Mouse (Mus musculus): ENCODE results near the gene Itgb1bp1.

Gene Itgb1bp1

DNA sequence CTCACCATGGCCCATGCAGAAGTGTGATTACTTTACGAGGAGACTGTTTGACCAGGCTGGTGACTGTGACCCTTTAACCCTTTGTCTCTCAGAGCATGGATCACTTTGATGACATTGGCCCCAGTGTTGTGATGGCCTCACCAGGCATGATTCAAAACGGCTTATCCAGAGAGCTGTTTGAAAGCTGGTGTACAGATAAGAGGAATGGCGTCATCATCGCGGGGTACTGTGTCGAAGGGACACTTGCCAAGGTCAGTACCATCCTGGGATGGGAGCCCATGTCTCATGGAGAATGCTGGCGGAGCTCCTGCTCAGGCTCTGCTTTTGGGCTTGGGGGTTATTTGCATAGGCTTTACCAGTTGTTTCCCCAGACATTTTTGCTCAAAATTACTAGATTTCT lies 15.2 kb upstream of the Itgb1bp1 start:
- DNase-seq, result no peak

DNA sequence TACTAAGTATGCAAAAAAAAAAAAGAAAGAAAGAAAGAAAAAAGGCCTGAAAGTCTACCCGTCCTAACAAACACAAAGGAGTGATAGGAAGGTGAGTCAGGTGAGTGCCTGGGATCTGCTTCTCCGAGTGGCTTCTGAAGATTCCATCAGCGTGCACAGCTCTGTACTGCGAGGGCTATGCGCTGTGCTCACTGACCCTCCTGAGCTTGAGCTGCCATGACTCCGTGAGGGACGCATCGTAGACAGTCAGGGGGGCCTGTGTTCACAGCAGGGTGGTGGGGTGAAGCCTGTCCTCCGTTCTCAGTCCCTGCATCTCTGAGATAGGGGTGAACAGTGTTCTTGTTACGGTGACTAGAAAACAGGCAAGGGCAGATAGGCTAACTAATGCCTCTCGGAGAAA lies 12.8 kb upstream of the Itgb1bp1 start:
- no peak for DNase-seq

DNA sequence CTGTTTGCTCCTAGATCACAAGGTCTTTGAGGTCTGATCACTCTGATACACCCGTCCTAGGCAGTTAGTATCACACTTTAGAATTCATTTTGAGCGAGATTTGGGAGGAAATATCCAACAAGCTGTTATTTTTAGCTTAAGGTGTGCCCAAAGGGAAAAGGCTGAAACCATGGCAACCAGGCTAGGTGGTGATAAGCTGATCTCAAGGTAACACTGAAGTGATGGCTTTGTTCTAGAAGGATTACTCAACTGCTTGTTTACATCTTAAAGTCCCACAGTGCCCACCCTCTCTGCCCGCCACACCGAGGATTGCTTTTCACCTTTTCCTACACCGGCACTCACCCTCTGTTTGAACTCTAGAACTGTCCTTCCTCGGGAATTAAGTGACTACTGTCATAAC lies 3.6 kb upstream of the Itgb1bp1 start:
- DNase-seq, result no peak

DNA sequence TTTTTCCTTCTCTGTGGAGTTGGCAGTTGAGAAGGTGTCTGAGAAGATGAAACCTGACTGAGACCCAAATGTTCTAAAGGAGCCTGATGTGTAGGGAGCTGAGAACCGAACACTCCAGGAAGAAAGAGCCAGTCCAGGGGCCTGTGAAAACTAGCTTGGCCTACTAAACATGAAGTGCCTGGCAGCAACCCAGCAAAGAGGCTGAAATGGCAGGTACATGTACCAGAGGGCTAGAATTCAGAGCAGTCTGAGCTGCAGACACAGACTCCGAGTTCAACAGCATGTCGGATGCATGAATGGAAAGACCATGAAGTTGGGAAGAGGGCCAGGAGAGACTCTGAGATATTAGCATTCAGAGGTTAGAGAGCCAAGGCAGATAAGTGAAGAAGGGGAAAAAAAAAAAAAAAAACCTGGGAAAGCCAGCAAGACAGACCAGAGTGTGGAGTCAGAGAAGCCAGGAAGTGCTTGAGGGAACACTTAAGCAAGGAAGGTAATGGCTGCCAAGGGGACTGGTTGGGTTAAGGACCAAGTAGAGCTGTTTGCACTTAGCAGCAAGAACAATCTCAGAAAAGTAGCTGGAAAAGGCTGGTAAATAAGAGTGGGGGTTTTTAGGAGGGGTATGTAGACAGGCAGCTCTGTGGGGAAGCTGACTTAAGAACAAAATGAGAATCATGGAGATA lies 2.8 kb upstream of the Itgb1bp1 start:
- DNase-seq, result no peak

DNA sequence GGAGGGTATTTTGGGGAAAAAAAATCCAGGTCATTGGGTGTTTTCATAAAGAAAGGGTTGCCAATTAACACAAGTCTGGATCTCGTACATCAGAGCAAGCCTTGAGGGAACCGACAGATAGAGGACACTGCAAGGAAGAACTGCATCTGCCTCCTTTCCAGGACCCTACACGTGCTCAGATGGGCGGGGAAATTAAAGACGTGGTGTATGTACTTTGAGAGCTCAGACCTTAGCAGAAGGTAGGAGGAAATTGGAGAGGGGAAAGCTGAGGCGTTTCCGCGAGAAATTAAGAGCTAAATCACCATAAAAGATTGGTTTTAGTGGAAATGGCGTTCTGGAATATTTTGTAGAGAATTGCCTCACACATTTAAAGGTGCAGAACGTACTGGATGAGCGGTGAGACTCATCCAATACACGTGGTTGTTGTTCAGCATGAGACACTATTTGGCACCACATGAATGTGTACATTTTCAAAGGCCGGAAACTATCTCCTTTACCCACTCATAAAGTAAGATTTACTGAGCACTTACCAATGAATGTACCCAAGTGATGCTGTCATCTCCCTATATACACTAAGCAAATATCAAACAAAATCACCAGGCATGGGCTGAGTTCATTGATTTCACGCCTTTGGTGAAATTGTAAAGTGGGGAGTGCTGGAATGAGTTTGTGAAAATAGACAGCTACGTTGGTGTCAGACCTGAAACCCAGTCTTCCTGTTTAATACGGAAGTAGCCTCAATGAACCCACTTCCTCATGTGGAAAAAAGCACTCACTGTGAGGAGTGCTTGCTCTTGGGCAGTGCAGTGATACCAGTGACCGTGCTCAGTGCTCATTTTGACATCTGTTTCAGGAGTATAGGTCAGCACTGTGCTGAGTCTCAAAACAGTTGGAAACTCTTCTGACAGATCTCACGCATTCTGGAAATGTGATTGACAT lies 897 bp upstream of the Itgb1bp1 start:
- peak in 1 of 2 experiments; percentile 39 for DNase-seq

DNA sequence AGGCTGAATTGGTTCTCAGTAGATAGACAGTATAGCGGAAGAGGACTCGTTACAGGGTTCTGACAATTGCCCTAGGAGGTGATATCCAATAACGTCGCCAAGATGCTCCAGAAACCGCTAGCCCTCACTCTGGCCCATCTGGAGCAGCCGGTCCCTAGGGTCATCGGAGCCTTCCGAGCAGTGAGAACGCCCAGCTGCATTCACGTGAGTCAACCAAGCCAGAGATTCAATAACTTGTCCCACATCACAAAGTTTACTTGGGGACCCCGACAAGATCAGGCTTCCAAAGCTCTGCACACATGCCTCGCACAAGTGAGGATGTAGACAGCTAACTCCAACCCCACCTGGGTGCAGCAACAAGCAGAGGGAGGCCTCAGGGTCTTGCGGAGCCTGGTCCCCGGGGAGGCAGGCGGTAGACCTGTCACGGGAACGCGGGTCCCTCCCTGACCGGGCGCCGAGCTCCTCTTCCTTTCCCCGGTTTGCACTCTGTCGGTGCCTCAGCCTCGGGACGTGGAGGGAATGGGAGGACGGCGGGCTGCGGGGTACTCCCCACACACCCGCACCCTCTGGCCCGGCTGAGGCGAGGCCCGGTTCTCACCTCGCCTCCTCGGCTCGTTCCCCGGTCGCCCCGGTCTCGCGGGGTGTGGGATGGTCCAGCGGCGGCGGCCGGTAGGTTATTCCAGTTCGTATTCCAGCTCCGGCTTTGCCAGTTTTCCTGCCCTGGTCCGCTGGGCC lies 409 bp downstream of the Itgb1bp1 start:
- DNase-seq, result no peak

DNA sequence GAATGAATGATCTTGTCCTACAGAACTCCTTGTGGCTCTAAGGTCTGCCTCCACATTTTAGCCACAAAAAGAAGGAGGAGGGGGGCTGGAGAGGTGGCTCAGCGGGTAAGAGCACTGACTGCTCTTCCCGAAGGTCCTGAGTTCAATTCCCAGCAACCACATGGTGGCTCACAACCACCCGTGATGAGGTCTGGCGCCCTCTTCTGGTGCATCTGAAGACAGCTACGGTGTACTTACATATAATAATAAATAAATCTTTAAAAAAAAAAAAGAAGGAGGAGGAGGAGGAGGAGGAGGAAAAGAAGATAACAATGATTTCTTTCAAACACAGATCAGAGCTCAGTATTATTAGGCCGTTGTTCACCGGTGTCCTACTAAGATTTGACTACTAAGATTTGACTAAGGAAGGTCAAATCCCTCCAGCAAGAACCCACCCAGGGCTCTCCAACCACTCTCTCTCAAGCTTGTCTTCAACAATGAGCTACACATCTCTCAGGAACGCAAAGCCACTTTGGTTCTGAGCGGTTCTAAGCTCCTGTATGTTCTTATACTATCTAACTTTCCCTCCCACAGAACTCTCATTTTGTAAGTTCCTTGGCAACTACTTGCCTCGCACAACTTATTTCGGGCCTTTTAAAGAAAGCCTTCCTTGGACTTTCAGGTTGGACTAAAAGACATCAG lies 1.2 kb downstream of the Itgb1bp1 start, which contains the start of gene Cpsf3:
Cpsf3 (plus strand) TSS at position 631 of the 681 bp plus-strand sequence.
- no peak for DNase-seq

DNA sequence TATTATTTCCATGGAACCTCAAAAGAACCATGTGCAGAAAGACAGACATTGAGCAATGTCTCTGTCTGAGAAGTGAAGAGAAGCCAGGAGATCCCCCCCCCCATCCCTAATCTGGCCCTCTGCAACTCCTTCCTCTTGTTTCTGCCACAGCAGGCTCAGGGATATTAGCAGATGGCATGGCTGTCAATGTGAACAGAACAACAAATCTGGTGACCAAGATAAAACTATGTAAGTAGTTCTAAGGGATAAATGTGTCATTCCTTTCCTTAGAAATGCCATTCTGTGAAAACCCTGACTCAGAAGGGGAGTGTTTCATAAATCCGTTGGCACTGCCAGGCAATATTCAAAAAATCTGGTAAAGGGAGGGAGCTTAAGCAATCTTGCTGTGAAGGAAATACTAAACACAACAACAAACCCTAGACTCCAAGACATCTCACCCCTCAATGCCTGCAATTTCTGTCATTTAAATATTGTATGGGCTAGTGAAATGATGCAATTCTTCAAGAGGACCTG lies 8.7 kb downstream of the Itgb1bp1 start:
- no peak for DNase-seq

DNA sequence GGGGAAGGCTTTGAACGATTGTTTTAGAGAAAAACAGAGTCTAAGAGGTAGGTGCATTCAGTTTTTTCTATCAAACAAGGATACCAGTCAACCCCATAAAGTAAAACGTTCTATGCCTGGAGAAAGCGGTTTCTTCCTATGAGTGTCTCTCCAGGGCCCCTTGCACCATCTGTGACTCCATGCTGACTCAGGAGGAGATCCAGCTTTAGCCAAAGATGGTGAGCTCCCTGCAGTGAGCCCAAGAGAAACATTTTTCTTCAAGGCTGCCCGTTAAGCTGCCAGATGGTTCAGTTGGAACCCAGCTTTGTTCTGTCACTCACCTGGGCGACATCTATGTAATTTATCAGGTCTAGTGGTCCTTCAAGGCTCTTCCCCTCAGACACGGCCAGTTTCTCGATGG lies 11.6 kb downstream of the Itgb1bp1 start:
- no peak for DNase-seq

DNA sequence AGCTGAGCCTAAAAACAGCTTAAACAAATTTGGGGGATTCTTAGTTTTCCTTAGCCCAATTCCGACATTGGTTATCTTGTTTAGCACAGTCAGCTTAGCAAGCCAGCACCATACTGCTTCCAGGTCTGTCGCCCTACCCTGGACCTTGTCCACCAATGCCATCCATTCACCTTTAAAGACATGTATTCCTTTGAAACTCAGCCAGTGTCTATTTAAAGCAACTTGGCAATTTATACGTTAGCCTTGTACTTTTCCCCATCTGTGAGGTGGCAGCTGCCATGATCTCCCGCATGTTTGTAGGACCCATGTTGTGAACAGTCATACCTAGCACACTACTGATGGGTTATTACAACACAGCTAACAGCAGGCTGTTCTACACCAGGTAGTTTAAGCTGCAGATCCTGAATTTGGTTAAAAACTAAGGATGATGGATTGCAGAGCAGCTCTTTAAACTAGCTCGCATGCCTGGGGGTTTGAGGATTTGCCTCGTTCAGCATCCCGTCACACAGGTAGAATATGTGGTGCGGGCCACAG lies 17.9 kb downstream of the Itgb1bp1 start:
- DNase-seq, result no peak

DNA sequence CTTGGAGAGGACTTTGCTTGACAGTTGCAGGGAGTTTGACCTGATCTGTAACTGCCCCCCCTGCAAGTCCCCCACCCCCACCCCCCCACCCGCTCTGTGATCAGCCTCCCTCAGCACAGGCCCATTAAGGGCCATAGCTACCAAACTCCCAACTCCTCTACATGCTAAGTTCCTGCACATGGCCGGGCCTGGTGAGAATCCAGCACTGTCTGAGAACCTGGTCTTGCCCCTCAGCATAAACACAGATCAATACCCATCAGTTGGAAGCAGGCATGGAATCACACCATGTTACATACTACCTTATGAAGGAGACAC lies 19.3 kb downstream of the Itgb1bp1 start:
- DNase-seq, result no peak

DNA sequence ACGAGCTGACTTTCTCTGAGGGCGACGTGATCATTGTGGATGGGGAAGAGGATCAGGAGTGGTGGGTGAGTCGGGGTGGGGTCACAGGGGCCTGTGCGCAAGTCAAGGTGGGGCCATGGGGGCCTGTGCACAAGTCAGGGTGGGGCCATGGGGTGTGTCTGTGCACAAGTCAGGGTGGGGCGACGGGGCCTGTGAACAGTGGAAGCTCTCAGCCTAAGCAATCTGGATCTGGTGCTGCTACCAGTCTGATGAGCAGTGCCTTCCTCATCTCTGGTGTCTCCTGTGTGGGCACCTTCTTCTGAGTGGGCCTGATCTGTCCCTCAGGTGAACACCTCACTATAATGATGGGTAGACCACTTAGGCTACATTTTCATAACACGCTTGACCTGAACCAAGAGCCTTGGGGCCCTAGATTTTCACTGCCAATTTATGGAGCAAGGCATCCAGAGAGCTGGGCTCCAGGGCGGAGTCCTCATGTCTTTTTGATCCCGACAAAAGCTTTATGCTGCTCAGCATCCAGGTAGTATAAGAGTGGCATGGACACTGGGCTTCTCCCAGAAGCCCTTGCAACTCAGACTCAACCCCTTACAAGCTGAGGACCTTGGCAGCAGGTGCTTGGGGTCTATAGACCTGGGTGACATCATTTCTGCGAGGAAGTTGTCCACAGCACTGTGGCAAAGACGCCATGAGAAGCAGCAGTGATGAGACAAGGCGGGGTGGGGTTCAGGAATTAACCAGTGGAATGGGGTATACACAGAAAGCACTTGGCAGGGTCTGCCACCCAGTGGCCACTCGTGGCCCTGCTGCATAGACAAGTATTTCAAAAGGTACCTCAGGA lies 19.9 kb downstream of the Itgb1bp1 start:
- peak; percentile 76 to 84 for DNase-seq

DNA sequence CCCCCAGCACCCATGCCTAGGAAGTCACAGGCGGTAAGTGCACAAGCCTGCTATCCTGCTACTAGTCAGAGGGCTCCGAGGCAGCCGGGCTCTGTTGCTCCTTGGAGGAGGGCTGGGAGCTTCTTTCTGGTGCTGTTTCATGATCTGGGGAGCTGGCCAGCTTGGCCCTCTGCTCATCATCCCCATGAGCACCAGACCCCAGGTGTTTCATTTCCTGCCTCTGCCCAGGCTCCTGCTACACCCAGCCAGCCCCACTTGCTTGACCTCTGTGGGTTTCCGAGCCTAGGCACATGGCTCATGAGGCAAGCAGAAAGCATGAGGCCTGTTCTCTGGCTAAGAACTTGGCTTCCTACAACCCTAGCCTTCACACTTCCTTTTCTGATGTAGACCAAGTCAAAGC lies 20.6 kb downstream of the Itgb1bp1 start:
- no peak for DNase-seq

DNA sequence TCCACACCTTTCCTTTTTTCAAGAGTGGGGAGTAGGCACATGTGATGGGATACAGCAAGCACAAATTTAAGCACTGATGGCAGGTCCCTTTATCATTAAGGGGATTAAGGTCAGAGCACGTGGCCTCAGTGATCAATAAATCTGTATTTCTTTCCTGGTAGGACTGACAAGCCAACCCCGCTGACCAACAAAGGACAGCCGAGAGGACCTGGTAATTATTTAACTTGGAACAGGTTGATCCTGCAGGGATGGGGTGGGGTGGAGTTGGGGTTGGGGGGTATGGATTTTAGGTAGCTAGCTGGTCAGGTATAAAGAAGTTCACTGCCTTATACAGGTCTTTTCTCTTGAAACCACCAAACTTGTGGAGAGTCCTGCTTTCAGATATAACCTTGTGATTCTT lies 21.1 kb downstream of the Itgb1bp1 start:
- no peak for DNase-seq

DNA sequence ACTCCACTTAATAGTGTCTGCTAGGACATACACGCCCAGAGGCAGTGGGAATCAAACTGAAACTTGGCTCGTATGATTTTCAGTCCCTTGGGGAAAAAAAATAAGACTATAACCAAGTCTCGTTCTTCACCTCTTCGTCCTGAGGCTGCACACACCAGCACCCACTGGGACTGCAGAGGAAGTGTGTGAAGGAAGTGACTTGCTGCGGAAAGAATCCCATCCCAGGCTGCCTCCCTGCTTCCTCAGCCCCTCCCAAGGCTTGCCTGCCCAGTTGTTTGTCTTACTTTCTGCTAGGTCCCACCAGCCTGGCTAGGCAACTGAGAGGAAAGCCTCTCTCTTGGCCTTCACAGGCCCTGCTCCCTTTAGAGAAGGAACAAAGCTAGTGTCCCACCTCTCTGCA lies 21.8 kb downstream of the Itgb1bp1 start:
- peak; percentile 19 to 44 for DNase-seq

DNA sequence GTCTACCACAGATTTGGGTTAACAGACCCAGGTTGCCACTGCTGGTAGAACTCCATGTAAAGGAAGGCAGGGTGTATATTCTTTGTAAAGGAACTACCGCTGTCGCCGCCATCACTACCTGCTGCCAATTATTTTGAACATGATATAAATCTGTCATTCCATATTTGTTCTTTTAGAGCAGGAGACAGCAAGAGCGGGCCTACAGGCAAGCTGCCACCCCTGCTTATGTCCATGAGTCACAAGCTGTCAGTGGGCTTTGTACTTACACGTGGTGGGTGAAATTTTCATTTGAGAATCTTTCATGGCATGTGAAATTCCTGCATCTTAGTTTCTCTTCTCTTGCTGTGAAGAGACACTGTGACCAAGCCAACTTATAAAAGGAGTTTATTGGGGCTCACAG lies 22.8 kb downstream of the Itgb1bp1 start:
- no peak for DNase-seq

DNA sequence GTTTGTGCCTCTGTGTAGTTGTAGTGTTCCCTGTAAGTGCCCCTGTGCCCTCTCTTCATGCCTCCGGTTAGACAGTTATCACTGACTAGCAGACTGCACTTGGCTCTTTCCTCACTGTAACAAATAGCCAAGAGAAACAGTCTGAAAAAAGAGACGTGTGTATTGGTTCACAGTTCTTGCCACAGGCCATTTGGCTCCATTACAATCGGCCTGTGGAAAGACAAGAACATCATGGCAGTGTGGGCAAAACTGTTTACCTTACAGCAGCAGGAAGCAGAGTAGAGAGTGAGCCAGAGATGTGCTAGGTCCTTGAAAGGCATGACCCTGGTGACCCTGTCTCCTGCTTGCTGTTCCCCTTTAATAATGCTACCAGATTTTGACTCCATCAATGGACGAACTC lies 24.6 kb downstream of the Itgb1bp1 start:
- no peak for DNase-seq

DNA sequence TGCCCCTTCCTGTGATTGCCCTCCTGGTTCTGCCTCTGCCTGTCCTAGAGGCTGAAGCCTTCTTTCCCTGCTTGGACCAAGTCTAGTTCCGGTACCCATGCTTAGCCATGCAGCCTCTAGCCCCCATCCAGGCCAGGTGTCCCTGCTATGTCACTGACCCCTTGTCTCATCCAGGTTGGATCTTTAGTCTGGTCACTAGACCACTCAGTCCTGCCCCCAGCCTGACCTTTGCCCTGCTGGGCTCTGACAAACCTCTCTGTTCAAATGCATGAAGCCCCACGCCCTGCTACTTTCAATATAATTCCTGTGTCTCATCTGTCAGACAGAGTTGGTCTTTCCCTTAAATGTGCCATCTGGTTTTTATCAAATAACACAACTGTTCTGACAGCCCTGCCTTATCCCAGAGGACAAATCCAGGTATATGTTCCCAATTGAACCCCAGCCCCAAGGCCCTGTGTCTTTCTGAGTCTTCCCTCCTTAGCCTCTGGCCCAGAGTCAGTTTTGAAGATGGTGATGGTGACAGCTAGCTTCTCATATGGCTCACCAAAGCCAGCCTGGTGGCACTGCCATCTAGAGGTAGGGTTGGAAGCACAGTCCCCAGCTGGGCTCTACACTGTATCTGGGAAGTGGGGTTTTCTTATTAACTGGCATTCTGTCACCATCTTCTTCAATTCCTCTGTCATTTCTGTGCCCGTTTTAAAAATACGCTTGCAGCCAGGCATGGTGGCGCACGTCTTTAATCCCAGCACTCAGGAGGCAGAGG lies 25.4 kb downstream of the Itgb1bp1 start:
- DNase-seq, result peak in 1 of 2 experiments; percentile 22

DNA sequence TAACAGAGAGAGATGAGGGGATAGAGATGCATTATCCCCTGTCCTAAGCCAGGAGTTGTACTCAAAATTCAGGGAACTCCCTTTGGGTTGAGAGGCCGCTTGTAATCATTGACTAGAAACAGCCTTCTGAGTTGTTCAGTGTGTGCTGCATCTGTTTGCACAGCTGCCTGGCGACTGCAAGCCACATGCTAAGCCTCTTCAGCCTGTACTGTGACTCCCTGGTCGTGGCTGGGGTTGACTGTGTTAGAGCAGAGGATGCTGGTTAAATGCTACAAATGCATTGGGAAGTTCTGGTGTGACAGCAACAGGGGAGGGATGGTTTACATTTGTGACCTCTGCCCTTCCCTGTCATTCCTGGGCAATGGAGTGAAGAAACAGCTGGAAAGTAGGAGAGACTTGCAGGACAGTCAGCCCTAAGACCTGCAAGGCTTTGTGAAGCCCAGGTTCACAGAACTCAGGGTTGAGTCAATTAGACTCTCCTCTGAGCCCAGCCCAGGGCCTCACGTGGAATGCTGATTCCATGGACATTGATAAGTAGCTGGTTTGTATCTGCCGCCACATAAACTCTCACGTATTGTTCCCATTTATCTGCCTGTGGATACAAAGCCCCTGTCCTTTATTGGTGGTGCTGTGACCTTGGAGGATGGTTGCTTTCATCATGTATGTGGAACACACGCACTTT lies 38.2 kb downstream of the Itgb1bp1 start:
- peak in 1 of 2 experiments; percentile 24 for DNase-seq

DNA sequence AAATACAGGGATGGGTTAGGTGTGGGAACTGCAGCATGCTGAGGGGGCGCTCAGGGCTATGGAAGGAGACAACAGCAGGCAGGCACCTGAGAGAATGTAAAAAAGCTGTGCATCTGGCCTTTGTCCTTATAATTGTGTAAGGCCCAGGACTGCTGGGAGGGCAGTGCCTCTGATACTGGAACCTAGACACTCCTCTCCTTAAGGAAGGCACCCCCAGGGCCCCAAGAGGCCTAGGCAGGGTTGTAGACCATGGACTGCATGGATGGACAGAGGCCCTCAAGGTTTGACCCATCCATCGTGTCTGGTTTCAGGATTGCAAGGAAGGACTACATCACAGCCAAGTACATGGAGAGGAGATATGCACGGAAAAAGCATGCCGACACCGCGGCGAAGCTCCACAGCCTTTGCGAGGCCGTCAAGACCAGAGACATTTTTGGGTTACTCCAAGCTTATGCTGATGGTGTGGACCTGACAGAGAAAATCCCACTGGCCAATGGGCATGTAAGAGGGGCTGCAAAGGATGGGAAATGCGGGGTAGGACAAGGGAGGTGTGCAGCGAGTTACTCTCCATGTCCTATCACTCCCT lies 41.6 kb downstream of the Itgb1bp1 start:
- no peak for DNase-seq

Measured in kidney, postnatal 4 days (tissue).